26 mouse cellular contexts compared by ENCODE assay signal in the genomic region with DNA sequence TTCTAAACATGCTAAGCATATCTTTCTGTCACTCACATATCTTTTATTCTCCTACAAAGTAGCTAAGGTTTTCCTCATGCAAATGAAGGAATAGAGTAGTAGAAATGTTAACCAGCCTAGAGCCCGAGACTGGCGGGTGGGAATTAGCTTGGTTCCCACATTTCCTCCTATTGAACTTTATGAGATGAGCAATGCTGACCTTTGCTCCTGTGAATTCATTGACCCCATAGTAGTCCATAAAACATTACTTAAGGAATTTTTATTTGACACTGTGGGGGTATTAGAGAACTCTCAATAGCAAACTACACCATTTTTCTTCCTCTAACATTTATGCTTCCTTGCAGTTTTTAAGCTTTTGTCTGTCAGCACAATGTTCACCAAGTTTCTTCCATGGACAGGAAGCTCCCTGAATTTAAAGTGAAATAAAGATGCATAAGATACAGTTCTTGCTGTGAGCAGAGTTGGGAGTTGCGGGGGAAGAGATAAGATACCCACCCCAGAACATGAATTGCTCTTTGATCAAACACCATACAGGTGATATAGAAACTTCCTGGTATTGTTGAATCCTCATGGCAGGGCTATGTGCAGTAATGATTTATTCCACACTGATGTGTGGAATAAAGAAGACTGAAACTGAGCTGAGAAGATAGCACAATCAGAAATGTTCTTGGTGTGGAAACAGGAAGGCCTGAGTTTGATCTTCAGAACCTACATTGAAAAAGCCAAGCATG. TPM values are rescaled to one million over a fixed set of nuclear protein-coding genes. Genes with fewer than 3 reads are reported as not detected.
"Had no signal": no experiment of that assay in that cellular context is flagged by ENCODE, and none has a peak within 500 bp of the region (broad histone marks: within the 10 kb centered on the region; RNA-seq: fewer than 3 reads in every experiment).

No protein-coding gene starts in this region.

- H3K4me3 ChIP-seq: kidney, embryonic 15.5 days; layer of hippocampus, adult 2 months; left cerebral cortex, adult 2 months; liver, embryonic 13.5 days; megakaryocyte, embryonic 14.5 days had no signal

- DNase-seq: kidney, adult 8-10 months; kidney, postnatal 14 days; kidney, postnatal 4 days; layer of hippocampus, adult 9-11 months; layer of hippocampus, postnatal 36 days; liver, embryonic 13.5 days; lung, embryonic 14.5 days; midbrain, embryonic 14.5 days; thymus, adult 2 months; thymus, postnatal 14 days; thymus, postnatal 4 days had no signal

- ATAC-seq: inflammation-experienced regulatory T-cells, adult 6 months; lung, postnatal 0 days had no signal

- H3K36me3 ChIP-seq: kidney, embryonic 15.5 days; liver, embryonic 13.5 days had no signal

- H3K9ac ChIP-seq: kidney, embryonic 15.5 days; liver, embryonic 13.5 days; lung, embryonic 14.5 days had no signal

- H3K4me2 ChIP-seq: kidney, embryonic 15.5 days; liver, embryonic 13.5 days; lung, embryonic 14.5 days; midbrain, embryonic 11.5 days had no signal

- H3K4me1 ChIP-seq: kidney, embryonic 15.5 days; liver, embryonic 13.5 days; megakaryocyte, embryonic 14.5 days had no signal

- H3K9me3 ChIP-seq: kidney, embryonic 15.5 days had no signal

- H3K27me3 ChIP-seq: kidney, embryonic 15.5 days; liver, embryonic 13.5 days; megakaryocyte, embryonic 14.5 days had no signal

- H3K27ac ChIP-seq: kidney, embryonic 15.5 days; layer of hippocampus, adult 2 months; left cerebral cortex, adult 2 months; liver, embryonic 13.5 days; stomach, postnatal 0 days had no signal

RNA-seq across cellular contexts. Expression of a gene that starts 45.5 kb away (rescaled TPM):
- total RNA-seq: layer of hippocampus, adult 2 months; layer of hippocampus, postnatal 36 days; left cerebral cortex, adult 2 months; left cerebral cortex, postnatal 10 days; left cerebral cortex, postnatal 36 days; liver, adult 2 months; midbrain, postnatal 0 days had no signal
- polyA plus RNA-seq: inflammation-experienced regulatory T-cells, adult 6 months; limb, embryonic 11.5 days; liver, adult 2 months; midbrain, embryonic 11.5 days; midbrain, embryonic 14.5 days; neural tube, embryonic 11.5 days; neural tube, embryonic 14.5 days; thymus, adult 2 months had no signal
